Mouse (Mus musculus) heart, adult 2 months (tissue): Measurements from ENCODE around the gene Mcam. TPM values are rescaled to one million over a fixed set of nuclear protein-coding genes. Genes with fewer than 3 reads are reported as not detected.

Source experiments
- DNase-seq, 2 experiments: peaks; one replicate each; pipeline ENCODE4 v3.0.0; 2021
- H3K27ac ChIP-seq: fragments of 200-600 bp; 2 replicates; pipeline ENCODE4 v1.8.1; 2022
- H3K27me3 ChIP-seq: fragments of 200-500 bp; 2 replicates; pipeline ENCODE4 v1.6.1; 2012; ENCODE audit warnings: mild to moderate bottlenecking, low read length, inconsistent platforms, mixed read lengths; ENCODE audit not compliant: control insufficient read depth, insufficient read depth
- H3K36me3 ChIP-seq: fragments of 200-500 bp; 2 replicates; pipeline ENCODE4 v1.6.1; 2012; ENCODE audit warnings: low read length, inconsistent platforms; ENCODE audit not compliant: control insufficient read depth, insufficient read depth
- H3K4me1 ChIP-seq: fragments of 200-500 bp; 2 replicates; pipeline ENCODE4 v1.6.1; 2011; ENCODE audit warnings: low read length; ENCODE audit not compliant: control insufficient read depth, insufficient read depth
- H3K4me3 ChIP-seq: fragments of 200-600 bp; 2 replicates; pipeline ENCODE4 v1.8.1; 2022
- H3K79me2 ChIP-seq: fragments of 200-500 bp; replicated peaks from 2 replicates; pipeline ENCODE4 v1.6.1; 2012; ENCODE audit warnings: mild to moderate bottlenecking, inconsistent platforms, low read length, moderate library complexity, mixed read lengths; ENCODE audit not compliant: control insufficient read depth, insufficient read depth
- H3K9ac ChIP-seq: fragments of 200-500 bp; 2 replicates; pipeline ENCODE4 v1.6.1; 2012; ENCODE audit warnings: low read depth, mild to moderate bottlenecking, control low read depth, inconsistent platforms, low read length, mixed read lengths
- CTCF ChIP-seq: fragments of 200-600 bp; IDR thresholded peaks from 2 replicates; pipeline ENCODE4 v1.8.1; 2022; ENCODE audit warnings: antibody characterized with exemption, mild to moderate bottlenecking, moderate library complexity
- EP300 ChIP-seq: fragments of 200-500 bp; IDR thresholded peaks from 2 replicates; pipeline ENCODE4 v1.6.1; 2011; ENCODE audit warnings: low read depth, low read length, control low read depth; ENCODE audit not compliant: insufficient read depth
- POLR2A ChIP-seq: fragments of 200-500 bp; IDR thresholded peaks from 2 replicates; pipeline ENCODE4 v1.6.1; 2011; ENCODE audit warnings: mild to moderate bottlenecking, low read depth, low read length, control low read depth; ENCODE audit not compliant: insufficient read depth
- WGBS: fragments of 180-500 bp; shearing (Covaris S2); methylation state at CpG from one replicate; pipeline ENCODE4 v1.1.7; 2018; 5-methylcytosine and 5-hydroxymethylcytosine counted together
- intact Hi-C: fragments of 180-260 bp; cut with DNase I; formaldehyde crosslinking; loops from one replicate; pipeline ENCODE4 v1.15.1; 2025
- polyA plus RNA-seq: library from polyadenylated mRNA; depleted of rRNA; stranded (reverse); fragments of >200 nt; gene quantifications from 2 replicates; pipeline ENCODE4 v1.2.3, GENCODE M21; 2012
- total RNA-seq, 2 experiments: library from RNA; stranded (reverse); gene quantifications; 2 replicates each; pipeline ENCODE4 v1.2.3; 2021

The Mcam gene
- total and polyA plus RNA-seq, 3 experiments = 31.6 to 49.8 (median 32.5) TPM

GRCm38 (mm10) chr9:44087761-44088455 is 46.4 kb upstream of the Mcam start:
- Histone ChIP-seq H3K9ac (peak overlapping the region; percentile 55), H3K79me2 (no peaks in the 10 kb centered on the region), H3K4me1 (peaks cover 5% of the 10 kb centered on the region), H3K27ac (peak overlapping the region; percentile 90), H3K27me3 (no peaks in the 10 kb centered on the region), H3K36me3 (peaks cover 7% of the 10 kb centered on the region; the same call in 1 of the 2 replicates), H3K4me3 (peak overlapping the region; percentile 24; the same call in 1 of the 2 replicates)
- 24% methylated on average over 15 of the region's 15 CpGs for WGBS
- intact Hi-C loops = loop anchor here (2.0 to 10.0 kb wide), 2 partner anchors 19 to 397 kb away; partner anchors contain the start of gene Bcl9l
- 0 out of 2 replicates have a peak, but pooled peaks have one; percentile 27 for TF ChIP-seq POLR2A
- no peak for TF ChIP-seq CTCF
- TF ChIP-seq EP300 = 0 out of 2 replicates have a peak, but pooled peaks have one; percentile 56
- peak; percentile 63 to 72 for DNase-seq

GRCm38 (mm10) chr9:44088877-44089608 is 45.2 kb upstream of the Mcam start:
- Histone ChIP-seq H3K4me3 (no peak overlapping the region), H3K4me1 (no peaks in the 10 kb centered on the region; the same call in none of the 2 replicates), H3K27me3 (no peaks in the 10 kb centered on the region), H3K79me2 (no peaks in the 10 kb centered on the region), H3K27ac (peak overlapping the region; percentile 90), H3K36me3 (peaks cover 7% of the 10 kb centered on the region; the same call in 1 of the 2 replicates), H3K9ac (no peak overlapping the region)
- intact Hi-C loops = loop anchor here (2.0 to 10.0 kb wide), 2 partner anchors 20 to 396 kb away; partner anchors contain the start of gene Bcl9l
- DNase-seq = peak in 1 of 2 experiments; percentile 36
- WGBS = 20% methylated on average over 12 of the region's 12 CpGs
- TF ChIP-seq EP300 (no peak), POLR2A (no peak), CTCF (no peak)

DNA sequence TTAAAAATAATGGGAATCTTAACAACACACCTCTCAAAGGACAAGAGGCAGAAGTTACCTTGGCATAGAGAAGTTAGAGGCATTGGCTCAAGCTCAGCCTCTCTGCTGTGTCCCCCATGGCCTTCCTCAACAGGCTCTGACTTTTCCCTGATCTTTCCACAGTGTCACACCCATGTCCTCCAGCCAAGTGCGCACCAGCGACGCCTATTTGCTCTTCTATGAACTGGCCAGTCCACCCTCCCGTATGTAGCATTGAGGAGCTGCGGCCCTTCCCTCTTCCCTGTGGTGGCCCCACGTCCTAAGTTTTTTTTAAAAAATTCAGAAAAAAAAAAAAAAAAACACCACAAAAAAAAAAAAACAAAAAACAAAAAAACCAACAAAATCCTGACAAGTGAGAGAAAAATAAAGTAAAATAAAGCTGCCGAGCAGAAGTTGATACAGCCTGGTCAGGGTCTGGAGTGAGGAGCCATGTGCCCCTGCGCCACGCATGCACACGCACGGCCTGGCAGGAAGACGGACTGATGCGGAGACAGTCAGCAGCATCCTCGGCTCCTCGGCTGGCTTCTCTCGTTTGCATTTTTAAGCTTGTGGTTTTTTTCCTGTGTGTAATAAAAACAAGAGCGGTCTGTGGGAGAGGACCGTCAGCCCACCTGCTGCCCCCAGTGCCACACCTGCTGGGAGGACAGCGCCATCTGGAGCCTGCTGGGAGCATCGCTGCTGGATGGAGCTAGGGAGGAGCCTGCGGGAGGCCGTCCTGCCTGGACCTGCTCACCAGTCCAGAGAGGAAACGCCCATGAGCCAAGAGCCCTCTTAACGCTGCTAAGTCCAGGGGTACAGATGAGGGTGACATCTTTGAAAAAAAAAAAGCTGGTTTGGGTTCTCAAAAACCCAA is 40.4 kb upstream of the Mcam start:
- TF ChIP-seq CTCF (peak; percentile 78), POLR2A (peak; percentile 50; the same call in 1 of the 2 replicates), EP300 (peak; percentile 43; the same call in 1 of the 2 replicates)
- H3K79me2 ChIP-seq = no peaks in the 10 kb centered on the region
- H3K36me3 ChIP-seq = peaks cover 4% of the 10 kb centered on the region; the same call in 1 of the 2 replicates
- intact Hi-C loops = no loop called here
- H3K4me1 ChIP-seq = peaks cover 1% of the 10 kb centered on the region
- no peak overlapping the region for H3K4me3 ChIP-seq
- H3K27me3 ChIP-seq = no peaks in the 10 kb centered on the region
- peak; percentile 76 to 81 for DNase-seq
- H3K27ac ChIP-seq = peak overlapping the region; percentile 5; the same call in 1 of the 2 replicates
- H3K9ac ChIP-seq = no peak overlapping the region
- WGBS = 39% methylated on average over 24 of the region's 24 CpGs

GRCm38 (mm10) chr9:44094737-44095136 is 39.5 kb upstream of the Mcam start:
- intact Hi-C loops = no loop called here
- 85% methylated on average over 3 of the region's 3 CpGs for WGBS
- H3K27me3 ChIP-seq = no peaks in the 10 kb centered on the region
- 0 out of 2 replicates have a peak, but pooled peaks cover 1% of the 10 kb centered on the region for H3K4me1 ChIP-seq
- H3K27ac ChIP-seq = no peak overlapping the region; the same call in 1 of the 2 replicates
- H3K36me3 ChIP-seq = peaks cover 2% of the 10 kb centered on the region; the same call in 1 of the 2 replicates
- TF ChIP-seq CTCF = no peak
- TF ChIP-seq EP300 = no peak
- TF ChIP-seq POLR2A = no peak
- no peaks in the 10 kb centered on the region for H3K79me2 ChIP-seq
- DNase-seq = no peak
- H3K4me3 ChIP-seq = no peak overlapping the region
- no peak overlapping the region for H3K9ac ChIP-seq

- peak in 1 of 2 experiments; percentile 17 for DNase-seq
- H3K9ac ChIP-seq = no peak overlapping the region
- H3K27me3 ChIP-seq = no peaks in the 10 kb centered on the region
- TF ChIP-seq CTCF (no peak), POLR2A (no peak), EP300 (no peak)
- H3K79me2 ChIP-seq = no peaks in the 10 kb centered on the region
- peak overlapping the region; percentile 76; the same call in 1 of the 2 replicates for H3K27ac ChIP-seq
- H3K36me3 ChIP-seq = no peaks in the 10 kb centered on the region
- H3K4me3 ChIP-seq = no peak overlapping the region
- intact Hi-C loops = no loop called here
- WGBS = 87% methylated on average over 9 of the region's 9 CpGs
- 0 out of 2 replicates have a peak, but pooled peaks cover 1% of the 10 kb centered on the region for H3K4me1 ChIP-seq
Measured at GRCm38 (mm10) chr9:44095781-44096180, 38.5 kb upstream of the Mcam start.
